Mouse (Mus musculus): Measurements from ENCODE around the gene Mcm2. TPM values are rescaled to one million over a fixed set of nuclear protein-coding genes. Genes with fewer than 3 reads are reported as not detected.

Mcm2 gene
- polyA plus RNA-seq, 1 experiment from 2014 or later, result 27.3 TPM

DNA sequence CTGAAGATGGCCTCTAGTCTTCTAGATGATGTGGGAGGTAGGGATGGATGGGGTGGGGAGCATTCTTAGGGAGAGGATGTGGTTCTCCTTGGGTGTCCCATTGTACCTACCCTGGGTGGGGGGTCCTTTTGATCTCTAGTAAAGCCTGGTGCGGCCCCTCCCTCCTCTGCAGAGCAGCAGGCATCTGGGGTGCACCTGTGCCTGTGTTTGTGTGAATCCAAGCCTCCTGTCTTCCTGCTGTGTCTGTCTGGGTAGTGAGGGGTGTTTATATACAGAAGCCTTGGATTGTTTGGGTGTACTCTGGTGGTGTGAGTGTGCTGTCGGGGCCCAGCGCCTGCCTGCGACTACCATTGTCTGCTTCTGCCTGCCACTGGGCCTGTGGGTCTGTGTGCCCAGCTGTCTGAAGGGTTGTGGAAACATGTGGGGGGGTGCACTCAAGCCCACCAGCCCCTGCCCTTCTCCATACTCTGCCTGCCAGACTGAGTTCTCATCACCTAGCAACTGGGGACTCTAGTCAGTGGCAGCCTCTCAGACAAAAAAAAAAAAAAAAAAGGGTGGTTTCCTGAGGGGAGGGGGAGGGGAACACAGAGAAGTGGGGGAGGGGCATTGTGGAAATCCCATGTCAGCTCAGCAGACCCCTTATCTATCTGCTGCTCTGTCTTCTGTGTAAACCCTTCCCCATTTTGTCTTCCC lies 39.5 kb upstream of the Mcm2 start:
- no peak overlapping the region for H3K9ac ChIP-seq (ENCODE audit: low read depth, low read length)
- H3K4me3 ChIP-seq (ENCODE audit: low read length), result no peak overlapping the region
- no peaks in the 10 kb centered on the region for H3K36me3 ChIP-seq (ENCODE audit: control insufficient read depth, insufficient read depth, low read length)
- WGBS, result 8% methylated on average over 4 of the region's 4 CpGs
- H3K9me3 ChIP-seq (ENCODE audit: control insufficient read depth, low read length), result no peaks in the 10 kb centered on the region
- H3K27ac ChIP-seq (ENCODE audit: low read depth, low read length), result no peak overlapping the region
- peaks cover 46% of the 10 kb centered on the region for H3K4me1 ChIP-seq (ENCODE audit: control insufficient read depth, insufficient read depth, low read depth, low read length)
- H3K27me3 ChIP-seq (replicated peaks; ENCODE audit: control insufficient read depth, insufficient read depth, low read length), result no peaks in the 10 kb centered on the region
- H3K4me2 ChIP-seq (ENCODE audit: low read length), result no peak overlapping the region
- ATAC-seq, result peak; percentile 46

DNA sequence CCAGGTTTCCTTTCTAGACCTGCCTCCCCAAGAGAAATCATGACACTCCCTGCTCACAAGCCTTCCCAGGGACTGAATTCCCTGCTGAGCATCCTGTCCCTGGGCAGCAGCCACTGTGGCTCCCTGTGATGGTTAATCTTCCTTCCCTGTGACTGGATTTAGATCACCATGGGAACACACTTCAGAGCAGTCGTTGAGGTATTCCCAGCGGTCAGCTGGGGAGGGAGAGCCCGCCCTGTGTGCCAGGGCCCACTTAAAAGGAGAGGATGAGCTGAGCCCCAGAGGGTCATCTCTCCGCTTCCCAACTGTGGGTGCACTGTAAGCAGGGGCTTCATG lies 38.6 kb upstream of the Mcm2 start:
- Histone ChIP-seq H3K4me3 (ENCODE audit: low read length) (no peak overlapping the region), H3K4me2 (ENCODE audit: low read length) (no peak overlapping the region), H3K27me3 (replicated peaks; ENCODE audit: control insufficient read depth, insufficient read depth, low read length) (no peaks in the 10 kb centered on the region), H3K9me3 (ENCODE audit: control insufficient read depth, low read length) (no peaks in the 10 kb centered on the region), H3K4me1 (ENCODE audit: control insufficient read depth, insufficient read depth, low read depth, low read length) (peaks cover 39% of the 10 kb centered on the region), H3K9ac (ENCODE audit: low read depth, low read length) (no peak overlapping the region), H3K36me3 (ENCODE audit: control insufficient read depth, insufficient read depth, low read length) (no peaks in the 10 kb centered on the region), H3K27ac (ENCODE audit: low read depth, low read length) (no peak overlapping the region)
- 21% methylated on average over 4 of the region's 4 CpGs for WGBS
- no peak for ATAC-seq

- WGBS, result 55% methylated on average over 13 of the region's 13 CpGs
- Histone ChIP-seq H3K9ac (ENCODE audit: low read depth, low read length) (no peak overlapping the region), H3K27ac (ENCODE audit: low read depth, low read length) (no peak overlapping the region)
These were observed 38.0 kb upstream of the Mcm2 start for GRCm38 (mm10) chr6:88936342-88937213.

DNA sequence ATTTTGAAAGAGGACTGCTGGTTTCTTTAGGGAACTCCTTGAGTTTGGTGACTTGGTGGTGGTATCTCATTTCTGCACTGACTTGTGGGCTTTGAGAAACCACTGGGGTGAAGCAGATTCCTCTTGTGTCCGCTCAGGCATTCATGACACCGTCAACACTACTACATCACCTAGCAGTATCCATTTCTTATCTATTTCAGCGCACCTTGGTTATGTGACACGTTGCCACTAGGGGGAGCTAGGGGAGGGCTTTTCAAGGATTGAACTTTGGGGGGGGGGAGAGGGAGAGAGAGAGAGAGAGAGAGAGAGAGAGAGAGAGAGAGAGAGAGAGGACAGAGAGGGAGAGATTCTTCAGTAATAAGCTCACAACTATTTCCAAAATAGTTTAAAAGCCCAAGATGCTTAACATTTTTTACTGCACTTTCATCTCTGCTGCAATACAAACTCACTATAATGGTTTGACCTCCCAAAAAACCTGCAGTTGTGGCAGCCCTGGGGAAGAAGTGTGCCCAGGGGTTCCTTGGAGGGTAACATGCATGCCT lies 37.2 kb upstream of the Mcm2 start:
- Histone ChIP-seq H3K27me3 (replicated peaks; ENCODE audit: control insufficient read depth, insufficient read depth, low read length) (no peaks in the 10 kb centered on the region), H3K4me1 (ENCODE audit: control insufficient read depth, insufficient read depth, low read depth, low read length) (peaks cover 29% of the 10 kb centered on the region), H3K9me3 (ENCODE audit: control insufficient read depth, low read length) (no peaks in the 10 kb centered on the region), H3K9ac (ENCODE audit: low read depth, low read length) (no peak overlapping the region), H3K4me2 (ENCODE audit: low read length) (no peak overlapping the region), H3K27ac (ENCODE audit: low read depth, low read length) (no peak overlapping the region), H3K36me3 (ENCODE audit: control insufficient read depth, insufficient read depth, low read length) (no peaks in the 10 kb centered on the region), H3K4me3 (ENCODE audit: low read length) (no peak overlapping the region)
- 7% methylated on average over 4 of the region's 4 CpGs for WGBS
- ATAC-seq, result no peak

More at GRCm38 (mm10) chr6:88936342-88937213, 38.0 kb upstream of the Mcm2 start:
- no peak overlapping the region for H3K4me3 ChIP-seq (ENCODE audit: low read length)
- H3K4me2 ChIP-seq (ENCODE audit: low read length), result no peak overlapping the region
- peaks cover 34% of the 10 kb centered on the region for H3K4me1 ChIP-seq (ENCODE audit: control insufficient read depth, insufficient read depth, low read depth, low read length)
- H3K36me3 ChIP-seq (ENCODE audit: control insufficient read depth, insufficient read depth, low read length), result no peaks in the 10 kb centered on the region
- no peaks in the 10 kb centered on the region for H3K27me3 ChIP-seq (replicated peaks; ENCODE audit: control insufficient read depth, insufficient read depth, low read length)
- ATAC-seq, result no peak
- H3K9me3 ChIP-seq (ENCODE audit: control insufficient read depth, low read length), result no peaks in the 10 kb centered on the region

- Histone ChIP-seq H3K4me1 (ENCODE audit: control insufficient read depth, insufficient read depth, low read depth, low read length) (peaks cover 23% of the 10 kb centered on the region), H3K9ac (ENCODE audit: low read depth, low read length) (no peak overlapping the region), H3K4me3 (ENCODE audit: low read length) (no peak overlapping the region), H3K36me3 (ENCODE audit: control insufficient read depth, insufficient read depth, low read length) (no peaks in the 10 kb centered on the region), H3K9me3 (ENCODE audit: control insufficient read depth, low read length) (no peaks in the 10 kb centered on the region), H3K27ac (ENCODE audit: low read depth, low read length) (no peak overlapping the region), H3K27me3 (replicated peaks; ENCODE audit: control insufficient read depth, insufficient read depth, low read length) (no peaks in the 10 kb centered on the region), H3K4me2 (ENCODE audit: low read length) (no peak overlapping the region)
- 8% methylated on average over 4 of the region's 4 CpGs for WGBS
- ATAC-seq, result no peak
These were observed 36.2 kb upstream of the Mcm2 start for GRCm38 (mm10) chr6:88934816-88935215.

DNA sequence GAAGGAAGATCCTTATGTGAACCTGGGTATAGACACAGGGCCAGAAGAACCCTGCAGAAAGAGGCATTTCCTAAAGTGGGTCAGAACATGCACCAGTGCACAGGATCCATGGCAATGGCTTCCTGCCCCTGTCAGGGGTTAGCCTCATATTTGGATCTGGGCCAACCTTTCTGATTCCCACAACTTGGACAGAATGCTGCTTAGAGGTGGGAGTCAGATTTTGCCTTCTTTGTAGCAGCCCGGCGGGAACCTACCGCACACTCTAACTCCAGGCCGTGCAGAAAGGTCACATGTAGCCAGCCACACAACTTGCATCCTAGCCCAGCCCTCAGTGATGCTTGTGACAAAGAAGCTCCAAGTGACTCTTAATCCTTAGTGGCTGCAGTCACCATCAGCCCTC lies 35.6 kb upstream of the Mcm2 start:
- Histone ChIP-seq H3K4me1 (ENCODE audit: control insufficient read depth, insufficient read depth, low read depth, low read length) (peaks cover 20% of the 10 kb centered on the region), H3K4me2 (ENCODE audit: low read length) (no peak overlapping the region)
- WGBS, result 55% methylated on average over 4 of the region's 4 CpGs

DNA sequence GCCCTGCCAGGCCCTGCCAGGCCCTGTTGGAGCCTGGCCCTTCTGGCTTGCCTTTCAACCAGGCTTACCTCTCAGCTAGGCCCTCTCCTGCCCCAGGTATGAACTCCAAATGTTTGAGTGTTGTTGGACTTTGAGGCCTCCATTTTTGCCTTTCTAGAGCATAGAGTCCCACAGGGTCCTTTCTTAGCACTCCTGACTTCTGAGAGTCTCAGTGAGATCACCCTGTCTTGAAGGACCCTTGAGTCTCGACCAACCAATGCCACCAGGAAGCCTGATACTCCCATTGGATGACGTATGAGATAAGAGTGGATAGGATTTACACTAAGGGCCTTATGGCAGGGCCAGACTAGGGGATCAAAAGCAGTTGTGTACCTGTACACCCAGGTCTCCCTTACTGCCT lies 32.9 kb upstream of the Mcm2 start:
- Histone ChIP-seq H3K36me3 (ENCODE audit: control insufficient read depth, insufficient read depth, low read length) (no peaks in the 10 kb centered on the region), H3K4me1 (ENCODE audit: control insufficient read depth, insufficient read depth, low read depth, low read length) (peaks cover 16% of the 10 kb centered on the region)
- ATAC-seq, result no peak

More for the DNA sequence above, 35.6 kb upstream of the Mcm2 start:
- Histone ChIP-seq H3K27ac (ENCODE audit: low read depth, low read length) (no peak overlapping the region), H3K4me3 (ENCODE audit: low read length) (no peak overlapping the region), H3K36me3 (ENCODE audit: control insufficient read depth, insufficient read depth, low read length) (no peaks in the 10 kb centered on the region), H3K9me3 (ENCODE audit: control insufficient read depth, low read length) (no peaks in the 10 kb centered on the region), H3K9ac (ENCODE audit: low read depth, low read length) (no peak overlapping the region), H3K27me3 (replicated peaks; ENCODE audit: control insufficient read depth, insufficient read depth, low read length) (no peaks in the 10 kb centered on the region)
- no peak for ATAC-seq

GRCm38 (mm10) chr6:88930049-88930448 lies 31.5 kb upstream of the Mcm2 start:
- ATAC-seq, result no peak
- Histone ChIP-seq H3K4me3 (ENCODE audit: low read length) (no peak overlapping the region), H3K27ac (ENCODE audit: low read depth, low read length) (no peak overlapping the region), H3K4me1 (ENCODE audit: control insufficient read depth, insufficient read depth, low read depth, low read length) (peaks cover 22% of the 10 kb centered on the region), H3K4me2 (ENCODE audit: low read length) (no peak overlapping the region), H3K9me3 (ENCODE audit: control insufficient read depth, low read length) (no peaks in the 10 kb centered on the region), H3K9ac (ENCODE audit: low read depth, low read length) (no peak overlapping the region), H3K36me3 (ENCODE audit: control insufficient read depth, insufficient read depth, low read length) (no peaks in the 10 kb centered on the region), H3K27me3 (replicated peaks; ENCODE audit: control insufficient read depth, insufficient read depth, low read length) (no peaks in the 10 kb centered on the region)
- WGBS, result 34% methylated on average over 7 of the region's 7 CpGs

More for the DNA sequence above, 32.9 kb upstream of the Mcm2 start:
- Histone ChIP-seq H3K27ac (ENCODE audit: low read depth, low read length) (no peak overlapping the region), H3K9me3 (ENCODE audit: control insufficient read depth, low read length) (no peaks in the 10 kb centered on the region), H3K9ac (ENCODE audit: low read depth, low read length) (no peak overlapping the region), H3K4me2 (ENCODE audit: low read length) (no peak overlapping the region), H3K4me3 (ENCODE audit: low read length) (no peak overlapping the region), H3K27me3 (replicated peaks; ENCODE audit: control insufficient read depth, insufficient read depth, low read length) (no peaks in the 10 kb centered on the region)
- 83% methylated on average over 2 of the region's 2 CpGs for WGBS

- H3K4me3 ChIP-seq (ENCODE audit: low read length), result no peak overlapping the region
- H3K4me1 ChIP-seq (ENCODE audit: control insufficient read depth, insufficient read depth, low read depth, low read length), result peaks cover 28% of the 10 kb centered on the region
- no peaks in the 10 kb centered on the region for H3K36me3 ChIP-seq (ENCODE audit: control insufficient read depth, insufficient read depth, low read length)
- H3K9me3 ChIP-seq (ENCODE audit: control insufficient read depth, low read length), result no peaks in the 10 kb centered on the region
- H3K27ac ChIP-seq (ENCODE audit: low read depth, low read length), result no peak overlapping the region
- no peak for ATAC-seq
- whole genome bisulfite sequencing, result 31% methylated on average over 6 of the region's 6 CpGs
- H3K9ac ChIP-seq (ENCODE audit: low read depth, low read length), result no peak overlapping the region
- no peak overlapping the region for H3K4me2 ChIP-seq (ENCODE audit: low read length)
- H3K27me3 ChIP-seq (replicated peaks; ENCODE audit: control insufficient read depth, insufficient read depth, low read length), result no peaks in the 10 kb centered on the region
These were observed 30.9 kb upstream of the Mcm2 start for GRCm38 (mm10) chr6:88929451-88929850.
